Mouse (Mus musculus) ES-Bruce4 (cell line): ENCODE data around the gene Lrsam1.
A peak's percentile ranks its signal among the peaks of the same experiment; 100 is the strongest.

Experiments used
- CTCF ChIP-seq: IDR thresholded peaks from one replicate; pipeline ENCODE4 v1.8.1; 2011; ENCODE audit warnings: low read depth, low read length
- EP300 ChIP-seq: IDR thresholded peaks from 2 replicates; pipeline ENCODE4 v1.6.1; 2011; ENCODE audit warnings: low read depth, low read length; ENCODE audit not compliant: insufficient read depth
- POLR2A ChIP-seq: IDR thresholded peaks from one replicate; pipeline ENCODE4 v1.8.1; 2011; ENCODE audit warnings: low read length; ENCODE audit not compliant: insufficient read depth

GRCm38 (mm10) chr2:32961192-32961995 is at the start of gene Lrsam1, which contains the start of gene Rpl12:
- TF ChIP-seq CTCF = no peak
- peak; percentile 88 for TF ChIP-seq POLR2A
- peak; percentile 62; the same call in 1 of the 2 replicates for TF ChIP-seq EP300
